ENCODE assay signal across 17 mouse cellular contexts in genomic region chr1:179419091-179419490, GRCm38 (mm10).
"Had no signal": no experiment of that assay in that cellular context is flagged by ENCODE, and none has a peak within 500 bp of the region (broad histone marks: within the 10 kb centered on the region; RNA-seq: fewer than 3 reads in every experiment).

No protein-coding gene starts in this region.

- DNase-seq: kidney, adult 2 months; kidney, postnatal 36 days; layer of hippocampus, adult 9-11 months; layer of hippocampus, postnatal 36 days; liver, embryonic 13.5 days; liver, postnatal 0 days; retina, postnatal 1 day; right cerebral cortex, postnatal 4 days; spleen, adult 18-20 months; thymus, postnatal 4 days had no signal

- H3K4me3 ChIP-seq: intestine, embryonic 15.5 days; limb, embryonic 15.5 days; liver, embryonic 13.5 days; midbrain, embryonic 13.5 days; myocyte; stomach, embryonic 15.5 days had no signal

- H3K9ac ChIP-seq: intestine, embryonic 15.5 days; limb, embryonic 15.5 days; liver, embryonic 13.5 days; liver, postnatal 0 days; midbrain, embryonic 13.5 days; stomach, embryonic 15.5 days had no signal

- H3K36me3 ChIP-seq: intestine, embryonic 15.5 days; limb, embryonic 15.5 days; liver, embryonic 13.5 days; midbrain, embryonic 13.5 days; stomach, embryonic 15.5 days had no signal

- H3K4me2 ChIP-seq: intestine, embryonic 15.5 days; limb, embryonic 15.5 days; liver, embryonic 13.5 days; midbrain, embryonic 13.5 days; stomach, embryonic 15.5 days had no signal

- H3K27ac ChIP-seq: hindbrain, postnatal 0 days; intestine, embryonic 15.5 days; kidney, postnatal 0 days; limb, embryonic 15.5 days; liver, embryonic 13.5 days; midbrain, embryonic 13.5 days; stomach, embryonic 15.5 days had no signal

- ATAC-seq: hindbrain, postnatal 0 days; intestine, embryonic 15.5 days; liver, postnatal 0 days; midbrain, embryonic 13.5 days had no signal

- H3K4me1 ChIP-seq: intestine, embryonic 15.5 days; limb, embryonic 15.5 days; liver, embryonic 13.5 days; midbrain, embryonic 13.5 days; stomach, embryonic 15.5 days had no signal

- H3K9me3 ChIP-seq: intestine, embryonic 15.5 days; limb, embryonic 15.5 days; liver, embryonic 13.5 days; midbrain, embryonic 13.5 days; stomach, embryonic 15.5 days had no signal

- H3K27me3 ChIP-seq: intestine, embryonic 15.5 days; limb, embryonic 15.5 days; liver, embryonic 13.5 days; midbrain, embryonic 13.5 days; stomach, embryonic 15.5 days had no signal
